Mouse (Mus musculus) limb, embryonic 12.5 days (tissue): Measurements from ENCODE around the gene Rundc3b. TPM values are rescaled to one million over a fixed set of nuclear protein-coding genes. Genes with fewer than 3 reads are reported as not detected.
A peak's percentile ranks its signal among the peaks of the same experiment; 100 is the strongest.

Source experiments
- ATAC-seq: fragments of 200-750 bp; cut with Nextera tagmentation; 2 replicates; pipeline ENCODE4 v1.8.0; 2017; ENCODE audit warnings: low read depth, moderate TSS enrichment; ENCODE audit not compliant: insufficient number of reproducible peaks, insufficient read depth, low FRiP score, low TSS enrichment
- H3K27ac ChIP-seq: fragments of 300-500 bp; sonication (generic); 2 replicates; pipeline ENCODE4 v1.5.1; 2016; ENCODE audit warnings: mild to moderate bottlenecking, moderate library complexity
- H3K27me3 ChIP-seq: fragments of 300-500 bp; sonication (generic); 2 replicates; pipeline ENCODE4 v1.6.1; 2016; ENCODE audit warnings: mild to moderate bottlenecking, moderate library complexity
- H3K36me3 ChIP-seq: fragments of 300-500 bp; sonication (generic); 2 replicates; pipeline ENCODE4 v1.6.1; 2016; ENCODE audit warnings: mild to moderate bottlenecking, moderate library complexity
- H3K4me1 ChIP-seq: fragments of 300-500 bp; sonication (generic); replicated peaks from 2 replicates; pipeline ENCODE4 v1.6.1; 2016
- H3K4me2 ChIP-seq: fragments of 300-500 bp; sonication (generic); 2 replicates; pipeline ENCODE4 v1.6.1; 2016; ENCODE audit warnings: mild to moderate bottlenecking, moderate library complexity
- H3K4me3 ChIP-seq: fragments of 300-500 bp; sonication (generic); replicated peaks from 2 replicates; pipeline ENCODE4 v1.5.1; 2016; ENCODE audit warnings: mild to moderate bottlenecking
- H3K9ac ChIP-seq: fragments of 300-500 bp; sonication (generic); replicated peaks from 2 replicates; pipeline ENCODE4 v1.6.1; 2016; ENCODE audit warnings: mild to moderate bottlenecking, moderate library complexity
- H3K9me3 ChIP-seq: fragments of 300-500 bp; sonication (generic); 2 replicates; pipeline ENCODE4 v1.6.1; 2016; ENCODE audit warnings: mild to moderate bottlenecking, moderate library complexity
- WGBS: fragments of 180-500 bp; shearing (Covaris S2); methylation state at CpG from one replicate; pipeline ENCODE4 v1.1.7; 2016; 5-methylcytosine and 5-hydroxymethylcytosine counted together
- polyA plus RNA-seq: library from polyadenylated mRNA; unstranded; fragments of >200 nt; fragmentation: Nextera tagmentation; extraction: Ambion mirVana; gene quantifications from 2 replicates; pipeline ENCODE4 v1.2.1, GENCODE M21; 2016

The Rundc3b gene
- polyA plus RNA-seq, 1 experiment from 2014 or later, result 9.8 TPM

DNA sequence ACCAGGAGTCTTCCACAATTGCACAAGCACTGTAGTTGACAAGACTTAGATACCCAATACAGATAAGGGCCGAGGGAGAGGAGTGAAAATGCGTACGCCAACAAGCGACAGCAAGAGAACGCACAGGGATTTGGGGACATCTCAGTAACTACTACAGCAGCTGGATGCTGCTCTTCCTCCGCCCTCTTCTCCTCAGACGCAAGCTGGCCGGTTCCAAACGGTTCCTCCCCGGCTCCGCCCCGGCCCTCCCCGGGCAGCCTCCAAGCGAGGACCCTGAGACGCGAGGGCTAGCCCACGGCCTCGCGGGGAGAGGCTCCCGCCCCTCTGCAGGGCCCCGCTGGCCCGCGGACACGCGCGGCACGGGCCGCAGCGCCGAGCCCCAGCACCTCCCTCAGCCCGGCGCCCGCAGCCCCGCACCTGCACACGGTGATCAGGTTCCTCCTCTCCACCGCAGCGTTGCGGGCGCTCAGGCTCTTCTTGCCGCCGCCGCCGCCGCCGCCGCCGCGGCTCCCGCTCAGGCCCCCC lies 619 bp downstream of the Rundc3b start:
- Histone ChIP-seq H3K4me1 (no peaks in the 10 kb centered on the region), H3K36me3 (no peaks in the 10 kb centered on the region), H3K9ac (peak overlapping the region; percentile 76), H3K27ac (0 out of 2 replicates have a peak overlapping the region, but pooled peaks have one; percentile 8), H3K27me3 (no peaks in the 10 kb centered on the region; the same call in 1 of the 2 replicates), H3K4me2 (peak overlapping the region; percentile 89), H3K4me3 (peak overlapping the region; percentile 86), H3K9me3 (no peaks in the 10 kb centered on the region)
- ATAC-seq, result peak; percentile 58
- under 1% methylated on average over 30 of the region's 49 CpGs for WGBS

DNA sequence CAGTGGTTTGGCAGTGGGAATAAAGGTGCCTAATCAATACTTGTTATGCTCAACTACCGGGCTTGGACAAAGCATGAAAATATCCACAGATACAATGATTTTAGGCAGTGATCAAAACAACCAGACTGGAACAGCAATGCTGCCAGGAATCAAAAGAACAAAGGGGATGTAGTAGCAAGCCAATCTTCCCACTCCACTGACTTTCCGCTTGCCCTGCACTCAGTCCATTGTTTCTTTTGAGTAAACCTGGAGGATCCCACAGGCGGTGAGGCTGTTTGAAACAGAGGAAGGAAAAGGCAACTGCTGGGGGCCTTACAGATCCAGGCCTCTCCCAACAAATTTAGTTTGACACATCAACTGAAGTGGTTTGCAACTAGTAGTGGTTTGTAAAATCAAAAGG lies 51.6 kb downstream of the Rundc3b start:
- no peaks in the 10 kb centered on the region for H3K9me3 ChIP-seq
- no peak overlapping the region for H3K27ac ChIP-seq
- H3K4me1 ChIP-seq, result no peaks in the 10 kb centered on the region
- no peak for ATAC-seq
- H3K4me2 ChIP-seq, result no peak overlapping the region
- H3K9ac ChIP-seq, result no peak overlapping the region
- H3K27me3 ChIP-seq, result no peaks in the 10 kb centered on the region
- H3K36me3 ChIP-seq, result no peaks in the 10 kb centered on the region
- H3K4me3 ChIP-seq, result no peak overlapping the region
- WGBS, result 75% methylated on average over 3 of the region's 3 CpGs

DNA sequence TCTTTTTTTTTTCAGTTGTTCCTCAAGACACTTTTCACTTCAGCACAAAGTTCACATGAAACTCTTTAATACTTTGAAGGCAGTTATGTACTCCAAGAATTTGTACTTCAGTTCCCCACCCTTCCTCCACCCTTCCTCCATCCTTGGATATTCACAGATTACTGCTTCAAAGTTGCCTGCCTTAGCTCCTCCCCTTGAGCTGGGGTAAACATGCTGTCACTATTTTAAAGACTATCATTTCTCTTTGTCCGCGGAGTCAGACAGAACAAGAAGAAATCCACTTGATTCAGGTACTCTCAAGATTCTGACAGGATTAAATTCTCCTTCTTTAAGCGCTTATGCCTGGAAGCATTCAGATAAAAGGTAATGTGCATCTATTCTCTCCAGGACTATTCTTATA lies 55.9 kb downstream of the Rundc3b start:
- H3K27ac ChIP-seq, result no peak overlapping the region
- 57% methylated on average over 3 of the region's 3 CpGs for WGBS

DNA sequence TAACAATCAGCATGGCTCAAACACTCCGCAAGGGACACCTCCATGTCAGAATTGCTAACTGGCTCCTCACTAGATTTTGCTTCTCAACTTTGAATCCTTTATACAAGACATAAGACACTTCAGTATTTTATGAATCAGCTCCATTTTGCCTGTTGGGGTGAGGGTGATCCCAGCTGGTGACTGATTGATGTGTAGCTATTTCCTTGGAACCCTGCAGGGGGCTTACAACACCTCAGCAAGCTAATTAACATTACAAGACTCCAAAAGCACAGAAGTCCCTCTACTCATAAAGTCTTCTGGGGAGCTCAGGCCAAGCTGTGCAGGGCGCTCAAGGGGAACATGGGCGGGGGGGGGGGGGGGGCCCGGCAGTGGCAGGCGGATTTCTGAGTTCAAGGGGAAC lies 78.2 kb downstream of the Rundc3b start:
- no peaks in the 10 kb centered on the region for H3K36me3 ChIP-seq
- H3K27me3 ChIP-seq, result no peaks in the 10 kb centered on the region
- no peak overlapping the region for H3K9ac ChIP-seq
- ATAC-seq, result no peak
- H3K4me1 ChIP-seq, result peaks cover 15% of the 10 kb centered on the region
- H3K9me3 ChIP-seq, result no peaks in the 10 kb centered on the region
- no peak overlapping the region for H3K4me2 ChIP-seq
- 34% methylated on average over 2 of the region's 5 CpGs for WGBS
- H3K4me3 ChIP-seq, result no peak overlapping the region
- no peak overlapping the region for H3K27ac ChIP-seq

More for the DNA sequence above, 55.9 kb downstream of the Rundc3b start:
- no peak overlapping the region for H3K9ac ChIP-seq
- H3K4me2 ChIP-seq, result no peak overlapping the region
- H3K36me3 ChIP-seq, result no peaks in the 10 kb centered on the region
- H3K4me1 ChIP-seq, result no peaks in the 10 kb centered on the region
- H3K9me3 ChIP-seq, result no peaks in the 10 kb centered on the region
- no peak overlapping the region for H3K4me3 ChIP-seq
- no peak for ATAC-seq
- H3K27me3 ChIP-seq, result no peaks in the 10 kb centered on the region

DNA sequence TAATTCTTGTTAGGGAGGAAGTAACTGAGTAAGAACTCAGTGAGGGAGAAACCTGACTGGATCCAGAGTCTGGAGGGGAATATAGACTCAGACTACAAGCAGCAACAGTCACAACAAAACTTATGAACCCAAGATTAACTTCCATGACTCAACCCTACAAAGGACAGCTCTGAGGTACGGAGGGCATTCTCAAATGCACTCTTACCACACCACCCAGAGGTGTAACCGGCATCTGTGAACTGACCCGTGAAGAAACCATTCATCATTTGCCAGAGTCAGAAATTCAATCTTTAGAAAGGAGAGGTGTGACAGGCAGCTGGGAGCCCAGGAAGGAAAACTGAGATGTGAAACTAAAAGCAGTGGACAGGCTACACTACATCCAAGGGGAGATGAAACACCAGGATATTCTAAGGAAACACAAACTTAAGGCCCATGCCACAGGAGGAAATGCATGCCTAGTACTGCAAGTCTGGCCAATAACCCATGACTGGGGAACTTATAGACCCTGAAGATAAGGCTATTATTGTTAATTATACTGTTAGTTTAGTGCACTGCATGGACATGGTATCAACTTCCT lies 80.0 kb downstream of the Rundc3b start:
- ATAC-seq, result no peak
- Histone ChIP-seq H3K27me3 (no peaks in the 10 kb centered on the region), H3K36me3 (no peaks in the 10 kb centered on the region), H3K9me3 (no peaks in the 10 kb centered on the region), H3K4me1 (peaks cover 15% of the 10 kb centered on the region), H3K9ac (no peak overlapping the region), H3K27ac (peak overlapping the region; percentile 81), H3K4me3 (no peak overlapping the region), H3K4me2 (no peak overlapping the region)
- WGBS, result 63% methylated on average over 3 of the region's 3 CpGs

DNA sequence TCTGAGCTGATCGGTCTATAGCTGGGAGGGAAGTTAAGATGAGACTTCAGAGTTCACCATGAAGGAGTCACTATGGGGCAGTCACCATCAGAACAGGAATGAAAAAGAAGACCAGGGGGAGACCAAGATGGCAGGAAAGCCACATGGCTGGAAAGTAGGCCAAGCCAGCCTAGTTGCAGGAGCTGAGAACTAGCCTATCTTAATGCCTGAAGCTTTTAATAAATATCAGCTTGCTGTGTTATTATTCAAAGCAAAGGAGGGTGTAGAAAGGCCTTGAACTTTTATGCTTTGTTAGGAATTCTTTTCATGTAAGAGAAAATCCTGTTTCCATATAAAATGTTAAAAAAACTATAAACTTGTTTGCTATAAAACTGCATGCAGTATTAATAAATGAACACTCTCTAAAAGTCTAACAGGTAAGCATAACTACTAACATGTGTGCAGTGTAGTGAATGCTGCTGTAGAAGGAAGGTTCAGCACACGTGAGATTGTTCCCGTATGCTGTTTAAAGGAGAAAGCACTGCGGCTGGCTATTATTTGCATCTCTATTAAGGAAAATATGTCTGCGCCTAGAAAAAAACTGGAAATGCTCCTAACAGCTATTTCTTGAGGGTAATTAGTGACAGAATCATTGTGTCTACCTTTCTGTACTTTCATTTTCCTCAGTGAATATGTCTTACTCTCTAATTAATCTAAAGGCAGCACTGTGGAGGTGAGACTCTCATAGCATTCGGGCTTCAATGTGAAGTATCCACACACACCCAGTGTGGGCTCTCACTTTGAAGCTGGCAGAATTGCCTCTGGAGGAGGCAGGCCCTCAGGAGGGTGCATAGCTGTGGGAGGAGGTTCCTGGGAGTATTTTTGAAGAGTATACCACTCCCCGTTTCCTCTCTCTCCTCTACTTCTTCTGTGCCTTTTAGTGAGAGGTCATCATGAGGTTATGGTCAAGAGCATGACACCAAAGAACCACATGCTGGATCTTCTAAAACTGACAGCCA lies 81.3 kb downstream of the Rundc3b start:
- 31% methylated on average over 7 of the region's 7 CpGs for WGBS
- peaks cover 15% of the 10 kb centered on the region for H3K4me1 ChIP-seq
- no peak overlapping the region for H3K9ac ChIP-seq
- peak overlapping the region; percentile 84 for H3K27ac ChIP-seq
- no peaks in the 10 kb centered on the region for H3K36me3 ChIP-seq
- H3K27me3 ChIP-seq, result no peaks in the 10 kb centered on the region
- ATAC-seq, result peak; percentile 86
- no peak overlapping the region for H3K4me2 ChIP-seq
- no peaks in the 10 kb centered on the region for H3K9me3 ChIP-seq
- H3K4me3 ChIP-seq, result no peak overlapping the region

DNA sequence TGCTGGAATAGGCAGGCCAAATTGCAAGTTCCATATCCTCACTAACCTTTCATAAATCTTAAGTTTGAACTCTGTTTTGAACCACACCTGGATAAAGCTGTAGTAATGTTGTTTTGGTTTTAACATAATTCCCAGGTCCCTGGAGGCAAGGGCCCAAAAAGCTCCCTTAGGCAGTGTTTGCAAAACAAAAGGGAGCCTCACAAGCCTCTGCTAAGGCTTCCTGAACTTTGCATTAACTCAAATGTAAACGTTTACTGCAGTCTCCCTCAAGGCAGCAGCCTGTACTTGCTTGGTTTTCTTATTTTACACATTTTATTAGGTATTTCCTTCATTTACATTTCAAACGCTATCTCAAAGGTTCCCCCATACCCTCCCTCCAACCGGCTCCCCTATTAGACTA lies 103.7 kb downstream of the Rundc3b start:
- Histone ChIP-seq H3K9me3 (no peaks in the 10 kb centered on the region), H3K27ac (no peak overlapping the region), H3K9ac (no peak overlapping the region), H3K4me2 (no peak overlapping the region), H3K27me3 (no peaks in the 10 kb centered on the region), H3K4me3 (no peak overlapping the region), H3K4me1 (no peaks in the 10 kb centered on the region), H3K36me3 (no peaks in the 10 kb centered on the region)
- WGBS, result 36% methylated on average over 3 of the region's 3 CpGs
- ATAC-seq, result no peak

DNA sequence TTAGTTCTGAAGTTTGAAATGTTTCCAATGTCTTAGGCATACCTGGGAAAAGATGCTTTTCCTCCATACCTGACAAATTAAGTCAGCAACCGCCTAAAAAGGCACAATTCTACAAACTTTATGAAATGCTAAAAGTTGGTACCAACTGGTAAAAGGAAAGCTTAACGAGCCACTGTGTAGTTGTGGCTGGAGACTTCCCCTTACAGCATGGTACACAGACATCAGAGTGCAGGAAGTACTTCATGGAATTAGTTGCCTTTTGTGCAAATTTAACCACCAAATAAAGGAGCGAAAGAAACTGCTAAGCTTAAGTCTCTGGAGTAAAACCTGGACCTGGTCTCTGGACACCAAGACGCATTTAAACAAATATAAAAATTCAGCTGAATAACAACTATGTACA lies 131.0 kb downstream of the Rundc3b start:
- Histone ChIP-seq H3K4me1 (no peaks in the 10 kb centered on the region), H3K9me3 (no peaks in the 10 kb centered on the region), H3K27me3 (no peaks in the 10 kb centered on the region), H3K36me3 (no peaks in the 10 kb centered on the region), H3K4me2 (no peak overlapping the region), H3K27ac (no peak overlapping the region), H3K9ac (no peak overlapping the region), H3K4me3 (no peak overlapping the region)
- ATAC-seq, result no peak
- 42% methylated on average over 4 of the region's 4 CpGs for WGBS

GRCm38 (mm10) chr5:8489471-8490110 lies 133.2 kb downstream of the Rundc3b start:
- H3K36me3 ChIP-seq, result no peaks in the 10 kb centered on the region
- H3K4me1 ChIP-seq, result no peaks in the 10 kb centered on the region
- no peak overlapping the region for H3K27ac ChIP-seq
- ATAC-seq, result 0 out of 2 replicates have a peak, but pooled peaks have one; percentile 22
- H3K4me2 ChIP-seq, result no peak overlapping the region
- no peak overlapping the region for H3K4me3 ChIP-seq
- 59% methylated on average over 6 of the region's 6 CpGs for WGBS
- no peaks in the 10 kb centered on the region for H3K27me3 ChIP-seq
- H3K9ac ChIP-seq, result no peak overlapping the region
- H3K9me3 ChIP-seq, result no peaks in the 10 kb centered on the region

DNA sequence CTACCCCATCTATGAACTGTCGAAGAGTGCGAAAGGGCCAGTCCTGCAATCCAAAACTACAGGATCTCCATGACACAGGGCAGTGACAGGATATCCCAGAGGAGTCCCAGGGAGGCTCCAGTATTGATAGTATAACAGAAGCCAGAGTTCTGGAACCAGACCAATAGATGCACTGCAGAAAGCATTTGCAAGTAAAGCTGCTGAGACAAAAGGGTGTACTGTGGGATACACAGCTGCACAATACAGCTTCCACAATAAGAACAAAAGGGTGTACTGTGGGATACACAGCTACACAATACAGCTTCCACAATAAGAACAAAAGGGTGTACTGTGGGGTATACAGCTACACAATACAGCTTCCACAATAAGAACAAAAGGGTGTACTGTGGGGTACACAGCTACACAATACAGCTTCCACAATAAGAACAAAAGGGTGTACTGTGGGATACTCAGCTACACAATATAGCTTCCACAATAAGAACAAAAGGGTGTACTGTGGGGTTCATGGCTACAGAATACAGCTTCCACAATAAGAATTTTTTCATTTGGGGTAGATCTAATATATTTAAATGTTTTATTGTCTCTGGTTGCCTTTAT lies 134.0 kb downstream of the Rundc3b start:
- H3K36me3 ChIP-seq, result no peaks in the 10 kb centered on the region
- no peak for ATAC-seq
- 89% methylated on average over 2 of the region's 2 CpGs for WGBS

More for the DNA sequence above, 134.0 kb downstream of the Rundc3b start:
- H3K4me2 ChIP-seq, result no peak overlapping the region
- H3K9me3 ChIP-seq, result no peaks in the 10 kb centered on the region
- H3K27me3 ChIP-seq, result no peaks in the 10 kb centered on the region
- H3K9ac ChIP-seq, result no peak overlapping the region
- no peak overlapping the region for H3K27ac ChIP-seq
- no peak overlapping the region for H3K4me3 ChIP-seq
- no peaks in the 10 kb centered on the region for H3K4me1 ChIP-seq
